Mouse (Mus musculus) erythroid progenitor cell, adult 5-6 weeks (primary cell): ENCODE data around the gene Ahnak2. TPM values are rescaled to one million over a fixed set of nuclear protein-coding genes. Genes with fewer than 3 reads are reported as not detected.
"Not testable (repeated sequence)": the region's sequence is repeated elsewhere in the genome, so short reads cannot be mapped to it uniquely, and the experiment has no call there.

Experiments
- ATAC-seq: replicated peaks from 2 replicates; pipeline ENCODE4 v1.8.0; 2016; ENCODE audit warnings: moderate number of reproducible peaks, mild to moderate bottlenecking, moderate TSS enrichment, inconsistent platforms; ENCODE audit not compliant: poor library complexity, low FRiP score, severe bottlenecking
- total RNA-seq, 2 experiments: library from RNA; stranded (forward) in 1 of 2; stranded (reverse) in 1 of 2; fragments of 150-400 nt in 1 of 2; fragments of 186-747, 209-891 nt in 1 of 2; gene quantifications; 2 replicates each; pipeline versions ENCODE4 v1.2.3 to v1.2.4; 2015 to 2017; ENCODE audit warnings: low replicate concordance in 2 of 2

Gene Ahnak2
- total RNA-seq, 2 experiments from 2014 or later, result not detected

GRCm38 (mm10) chr12:112822676-112823075, 20.2 kb upstream of the Ahnak2 start:
- ATAC-seq, result no peak

GRCm38 (mm10) chr12:112821974-112822373, 19.5 kb upstream of the Ahnak2 start:
- no peak for ATAC-seq

GRCm38 (mm10) chr12:112821216-112821615, 18.8 kb upstream of the Ahnak2 start:
- no peak for ATAC-seq

- no peak for ATAC-seq
Observed at GRCm38 (mm10) chr12:112820401-112820999, 18.0 kb upstream of the Ahnak2 start.

- no peak for ATAC-seq
Observed at GRCm38 (mm10) chr12:112819057-112819662, 16.7 kb upstream of the Ahnak2 start.

GRCm38 (mm10) chr12:112816866-112817265, 14.4 kb upstream of the Ahnak2 start:
- ATAC-seq, result not testable (repeated sequence)

GRCm38 (mm10) chr12:112816294-112816693, 13.8 kb upstream of the Ahnak2 start:
- peak; percentile 53 for ATAC-seq

GRCm38 (mm10) chr12:112814682-112815470, 12.4 kb upstream of the Ahnak2 start:
- ATAC-seq, result no peak

GRCm38 (mm10) chr12:112813370-112813769, 10.9 kb upstream of the Ahnak2 start:
- no peak for ATAC-seq

GRCm38 (mm10) chr12:112810092-112810885, 7.8 kb upstream of the Ahnak2 start:
- ATAC-seq, result no peak

GRCm38 (mm10) chr12:112809641-112810040, 7.2 kb upstream of the Ahnak2 start:
- ATAC-seq, result no peak

- ATAC-seq, result peak; percentile 85
Observed at GRCm38 (mm10) chr12:112808587-112809364, 6.3 kb upstream of the Ahnak2 start, which contains the start of gene Clba1. Gene Clba1, plus strand, starts transcription at chr12:112808937.

- no peak for ATAC-seq
Observed at GRCm38 (mm10) chr12:112808212-112808586, 5.7 kb upstream of the Ahnak2 start.

GRCm38 (mm10) chr12:112807796-112808195, 5.3 kb upstream of the Ahnak2 start:
- no peak for ATAC-seq

GRCm38 (mm10) chr12:112806044-112806443, 3.6 kb upstream of the Ahnak2 start:
- ATAC-seq, result no peak

- ATAC-seq, result no peak
Observed at GRCm38 (mm10) chr12:112804046-112804445, 1.6 kb upstream of the Ahnak2 start.

GRCm38 (mm10) chr12:112802917-112803316, 460 bp upstream of the Ahnak2 start:
- no peak for ATAC-seq

- ATAC-seq, result peak; percentile 76
Observed at GRCm38 (mm10) chr12:112800476-112800875, 2.0 kb downstream of the Ahnak2 start.

GRCm38 (mm10) chr12:112799237-112799970, 3.1 kb downstream of the Ahnak2 start:
- no peak for ATAC-seq
